Mouse (Mus musculus) frontal cortex, adult (tissue): ENCODE data around the gene Rras.
A peak's percentile ranks its signal among the peaks of the same experiment; 100 is the strongest.
"Not testable (repeated sequence)": the region's sequence is repeated elsewhere in the genome, so short reads cannot be mapped to it uniquely, and the experiment has no call there.

Experiments used
- ATAC-seq: cut with Nextera tagmentation; 2 replicates; pipeline ENCODE4 v1.9.2; 2017; ENCODE audit warnings: mild to moderate bottlenecking, moderate library complexity, mixed read lengths; ENCODE audit not compliant: low TSS enrichment

The Rras gene

GRCm38 (mm10) chr7:44999753-45000152, 18.0 kb upstream of the Rras start:
- no peak for ATAC-seq

GRCm38 (mm10) chr7:45000539-45001114, 17.1 kb upstream of the Rras start:
- ATAC-seq = no peak

GRCm38 (mm10) chr7:45002440-45002839, 15.3 kb upstream of the Rras start:
- ATAC-seq = no peak

GRCm38 (mm10) chr7:45004546-45004945, 13.2 kb upstream of the Rras start:
- no peak for ATAC-seq

GRCm38 (mm10) chr7:45005321-45005992, 12.3 kb upstream of the Rras start:
- no peak for ATAC-seq

GRCm38 (mm10) chr7:45006503-45006902, 11.3 kb upstream of the Rras start:
- ATAC-seq = no peak

- no peak for ATAC-seq
Measured at GRCm38 (mm10) chr7:45007141-45007540, 10.6 kb upstream of the Rras start.

- no peak for ATAC-seq
Measured at GRCm38 (mm10) chr7:45007846-45008245, 9.9 kb upstream of the Rras start.

GRCm38 (mm10) chr7:45008411-45008810, 9.3 kb upstream of the Rras start:
- no peak for ATAC-seq

GRCm38 (mm10) chr7:45012011-45012410, 5.8 kb upstream of the Rras start:
- no peak for ATAC-seq

- no peak for ATAC-seq
Measured at GRCm38 (mm10) chr7:45012824-45013223, 4.9 kb upstream of the Rras start.

GRCm38 (mm10) chr7:45013366-45014095, 4.2 kb upstream of the Rras start:
- no peak for ATAC-seq

- ATAC-seq = no peak
Measured at GRCm38 (mm10) chr7:45014096-45014451, 3.7 kb upstream of the Rras start.

- ATAC-seq = no peak
Measured at GRCm38 (mm10) chr7:45015344-45015956, 2.3 kb upstream of the Rras start.

- peak; percentile 64 for ATAC-seq
Measured at GRCm38 (mm10) chr7:45015957-45016612, 1.7 kb upstream of the Rras start, which contains the start of gene Scaf1. TSS of gene Scaf1 (minus strand) at chr7:45016363.

- ATAC-seq = no peak
Measured at GRCm38 (mm10) chr7:45016761-45017160, 1.0 kb upstream of the Rras start.

- ATAC-seq = no peak
Measured at GRCm38 (mm10) chr7:45019031-45019571, 1.3 kb downstream of the Rras start.

- ATAC-seq = no peak
Measured at GRCm38 (mm10) chr7:45020225-45020624, 2.5 kb downstream of the Rras start.

- ATAC-seq = not testable (repeated sequence)
Measured at GRCm38 (mm10) chr7:45023711-45024110, 6.0 kb downstream of the Rras start.

- no peak for ATAC-seq
Measured at GRCm38 (mm10) chr7:45024281-45025248, 6.8 kb downstream of the Rras start.
